Mouse (Mus musculus): ENCODE results near the gene Dpep3. TPM values are rescaled to one million over a fixed set of nuclear protein-coding genes. Genes with fewer than 3 reads are reported as not detected.

The Dpep3 gene
- polyA plus RNA-seq, 1 experiment, result 0.17 TPM

DNA sequence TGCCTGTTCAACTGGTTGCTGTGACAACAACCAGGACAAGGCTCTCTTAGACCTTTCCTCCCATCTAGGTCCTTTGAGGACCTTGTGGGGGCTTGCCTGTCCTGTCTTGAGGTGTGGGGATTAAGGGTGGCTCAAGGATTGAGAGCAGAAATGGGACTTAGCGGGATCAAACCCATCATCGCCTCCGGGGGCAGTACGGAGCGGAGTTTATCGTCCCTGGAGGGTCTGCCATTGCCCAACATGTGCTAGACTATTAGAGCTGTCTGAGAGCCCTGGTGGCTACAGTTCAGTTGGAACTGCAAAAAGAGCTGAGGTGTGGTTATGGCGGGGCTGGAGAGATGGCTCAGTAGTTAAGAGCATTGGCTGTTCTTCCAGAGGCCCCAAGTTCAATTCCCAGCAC lies 3.9 kb downstream of the Dpep3 start:
- no peak for DNase-seq (ENCODE audit: low spot score)

GRCm38 (mm10) chr8:105971019-105971720 lies 8.1 kb downstream of the Dpep3 start:
- DNase-seq (ENCODE audit: low spot score), result no peak

DNA sequence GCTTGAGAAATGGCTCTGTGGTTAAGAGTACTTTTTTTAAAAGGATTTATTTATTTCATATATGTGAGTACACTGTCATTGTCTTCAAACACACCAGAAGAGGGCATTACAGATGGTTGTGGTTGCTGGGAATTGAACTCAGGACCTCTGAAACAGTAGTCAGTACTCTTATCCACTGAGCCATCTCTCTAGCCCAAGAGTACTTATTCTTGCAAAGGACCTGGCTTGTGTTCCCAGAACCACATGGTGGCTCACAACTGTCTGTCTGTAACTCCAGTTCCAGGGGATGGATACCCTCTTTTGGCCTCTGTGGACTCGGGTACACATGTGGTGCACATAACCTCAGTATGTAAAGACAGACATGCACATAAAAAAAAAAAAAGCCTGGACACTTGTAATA lies 9.9 kb downstream of the Dpep3 start:
- DNase-seq (ENCODE audit: low spot score), result no peak

GRCm38 (mm10) chr8:105966692-105967311 lies 12.4 kb downstream of the Dpep3 start:
- no peak for DNase-seq (ENCODE audit: low spot score)

DNA sequence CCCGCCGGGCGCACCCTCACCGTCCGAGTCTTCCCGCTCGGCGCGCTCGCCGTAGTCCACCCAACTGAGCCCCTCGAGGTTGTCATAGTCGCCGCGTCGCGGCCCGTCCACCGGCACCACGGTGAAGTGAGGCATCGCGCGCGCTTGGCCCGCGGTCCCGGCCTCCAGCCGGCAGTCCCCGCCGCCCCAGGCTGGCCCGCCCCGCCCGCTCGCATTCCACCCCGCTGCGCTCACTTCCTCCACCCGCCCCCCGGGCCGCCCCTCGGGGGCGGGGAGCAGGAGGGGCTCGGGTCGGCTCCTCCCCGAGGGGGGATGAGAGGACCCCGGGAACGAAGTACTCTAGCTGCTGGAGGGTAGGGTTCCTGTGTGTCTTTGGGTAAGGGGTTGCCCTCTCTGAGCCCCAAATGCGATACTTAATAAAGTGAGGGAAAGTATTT lies 13.3 kb downstream of the Dpep3 start, which contains the start of gene Slc12a4:
Gene Slc12a4 (minus strand): TSS at position 193 of the 437 bp plus-strand sequence.
- peak; percentile 71 for DNase-seq (ENCODE audit: low spot score)

DNA sequence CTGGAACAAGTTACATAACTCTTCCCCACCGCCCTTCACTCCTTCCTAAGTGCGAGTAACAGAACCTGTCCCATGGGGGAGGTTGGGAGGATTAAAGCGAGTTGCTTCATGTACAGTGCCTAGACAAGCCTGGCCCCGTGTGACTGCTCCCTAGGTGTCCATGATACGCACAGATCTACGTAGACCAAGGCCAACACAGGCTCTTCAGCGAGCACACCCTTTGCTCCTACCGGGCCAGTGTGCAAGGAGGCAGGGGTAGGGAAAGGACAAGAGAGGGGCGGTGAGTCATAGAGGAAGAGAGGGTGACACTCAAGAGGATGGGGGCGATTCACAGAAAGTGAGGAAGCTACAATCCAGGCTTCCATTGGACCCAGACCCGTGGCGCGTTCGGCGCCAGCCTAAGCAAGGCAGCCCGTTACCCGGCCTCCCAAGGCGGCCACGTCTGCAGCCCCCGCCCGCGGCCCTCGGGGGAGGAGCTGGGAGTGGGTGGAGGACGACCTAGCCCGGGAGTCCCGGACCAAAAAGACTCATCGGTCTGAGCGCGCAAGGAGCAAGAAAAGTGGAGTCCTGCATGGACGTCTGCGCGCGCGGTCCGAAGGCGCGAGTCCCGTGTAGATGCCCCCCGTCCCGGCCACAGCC lies 13.8 kb downstream of the Dpep3 start:
- no peak for DNase-seq (ENCODE audit: low spot score)

DNA sequence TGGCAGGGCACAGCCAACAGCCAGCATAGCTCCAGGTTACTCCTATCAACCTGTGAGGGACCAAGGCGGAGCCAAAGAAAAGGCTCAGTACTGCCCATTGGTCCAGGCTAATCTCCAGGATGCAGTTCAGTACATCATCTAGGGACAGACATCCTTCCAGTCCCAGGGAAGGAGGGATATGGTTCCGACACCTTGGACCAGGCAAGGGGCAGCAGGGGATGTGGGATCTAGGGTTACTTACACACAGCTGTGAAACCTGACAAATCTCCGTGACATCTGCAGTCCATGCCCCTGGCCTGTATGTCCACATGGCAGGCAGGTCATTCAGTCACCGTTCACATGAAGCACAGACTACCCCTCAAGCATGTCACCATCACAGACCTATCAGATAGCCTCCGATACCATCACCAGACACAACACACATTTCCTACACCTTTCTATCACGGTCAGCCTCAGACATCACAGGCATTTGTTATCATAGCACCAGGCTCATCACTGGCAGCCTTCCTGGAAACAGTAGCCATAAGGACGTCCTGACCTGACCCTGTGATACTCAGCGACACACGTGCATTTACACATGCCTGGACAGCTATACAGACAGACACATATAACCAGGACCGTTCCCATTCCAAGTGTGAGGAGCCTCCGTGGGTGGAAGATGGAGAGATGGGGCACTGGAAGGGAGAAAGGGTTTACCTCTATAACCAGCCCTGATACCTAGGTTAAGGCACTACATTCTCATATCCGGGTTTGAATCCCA lies 14.5 kb downstream of the Dpep3 start:
- no peak for DNase-seq (ENCODE audit: low spot score)

DNA sequence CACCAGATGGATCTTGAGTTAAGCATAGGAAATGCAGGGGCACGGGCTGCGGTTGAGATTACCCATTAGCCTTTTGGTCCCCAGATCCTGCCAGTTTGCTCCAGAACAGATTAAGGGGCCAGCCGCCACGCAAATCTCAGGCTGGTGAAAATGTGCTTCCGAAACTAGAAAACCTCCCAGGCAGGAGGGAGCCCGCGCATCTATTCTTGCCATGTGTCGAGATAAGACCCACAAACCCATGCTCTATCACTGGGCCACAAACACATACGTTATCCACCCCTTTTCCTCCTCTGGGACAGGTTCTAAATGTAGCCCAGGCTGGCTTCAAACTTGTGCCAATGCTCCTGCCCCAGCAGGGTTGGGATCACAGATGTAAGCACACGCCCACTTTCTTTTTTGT lies 17.7 kb downstream of the Dpep3 start:
- no peak for DNase-seq (ENCODE audit: low spot score)

GRCm38 (mm10) chr8:105961101-105961500 lies 18.1 kb downstream of the Dpep3 start:
- no peak for DNase-seq (ENCODE audit: low spot score)

GRCm38 (mm10) chr8:105959350-105959749 lies 19.9 kb downstream of the Dpep3 start:
- peak; percentile 83 for DNase-seq (ENCODE audit: low spot score)

GRCm38 (mm10) chr8:105957813-105958212 lies 21.4 kb downstream of the Dpep3 start:
- DNase-seq (ENCODE audit: low spot score), result no peak

GRCm38 (mm10) chr8:105956556-105956955 lies 22.7 kb downstream of the Dpep3 start:
- no peak for DNase-seq (ENCODE audit: low spot score)

DNA sequence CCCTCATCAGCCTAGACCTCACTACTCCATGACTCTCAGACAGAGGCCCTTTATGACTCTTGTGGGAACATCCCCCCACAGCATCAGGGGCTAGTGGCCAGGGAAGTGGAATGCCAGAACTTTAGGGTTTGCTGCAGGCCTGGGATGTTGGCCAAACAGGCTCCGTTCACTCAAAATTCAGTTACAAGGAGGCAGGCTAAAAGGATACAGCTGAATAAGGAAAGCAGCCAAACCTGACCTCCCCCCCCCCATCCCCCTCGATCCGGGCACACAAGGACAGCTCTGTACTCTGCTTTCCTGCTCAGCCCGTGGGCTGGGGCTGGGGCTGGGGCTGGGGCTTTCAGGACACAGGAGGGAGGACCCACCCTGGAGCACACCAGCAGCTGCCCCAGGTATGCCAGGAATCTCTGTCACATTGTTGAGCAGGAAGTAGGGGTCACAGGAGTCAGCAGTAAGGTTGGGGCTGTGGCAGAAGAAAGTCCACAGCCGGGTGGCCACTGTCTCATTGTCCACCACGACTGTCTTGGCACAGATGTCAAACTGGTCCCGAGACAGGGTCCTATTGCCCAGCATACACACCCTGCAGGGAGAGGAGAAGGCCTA lies 28.1 kb downstream of the Dpep3 start:
- DNase-seq (ENCODE audit: low spot score), result no peak

DNA sequence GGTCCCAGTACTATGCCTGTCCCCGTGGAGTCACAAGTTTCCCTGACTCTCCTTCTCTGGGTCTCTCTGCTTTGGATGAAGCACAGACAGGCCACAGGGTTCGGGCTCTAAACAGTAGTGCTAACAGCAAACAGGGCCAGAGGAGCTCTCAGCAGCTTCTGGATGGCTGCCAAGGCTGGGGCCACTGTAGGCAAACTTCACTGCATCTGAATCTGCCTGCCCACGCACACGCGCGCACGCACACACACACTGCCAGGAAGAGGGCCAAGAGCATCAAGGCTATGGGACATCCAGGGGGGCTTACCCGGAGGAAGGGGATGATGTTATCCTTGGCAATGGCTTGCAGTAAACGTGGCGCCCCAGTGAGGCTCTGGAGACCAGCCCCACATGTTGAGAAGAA lies 29.9 kb downstream of the Dpep3 start:
- DNase-seq (ENCODE audit: low spot score), result no peak

- DNase-seq (ENCODE audit: low spot score), result no peak
These were observed 35.9 kb downstream of the Dpep3 start, which contains the start of gene Lcat for GRCm38 (mm10) chr8:105943321-105943739. Gene Lcat (minus strand): TSS chr8:105943382.

DNA sequence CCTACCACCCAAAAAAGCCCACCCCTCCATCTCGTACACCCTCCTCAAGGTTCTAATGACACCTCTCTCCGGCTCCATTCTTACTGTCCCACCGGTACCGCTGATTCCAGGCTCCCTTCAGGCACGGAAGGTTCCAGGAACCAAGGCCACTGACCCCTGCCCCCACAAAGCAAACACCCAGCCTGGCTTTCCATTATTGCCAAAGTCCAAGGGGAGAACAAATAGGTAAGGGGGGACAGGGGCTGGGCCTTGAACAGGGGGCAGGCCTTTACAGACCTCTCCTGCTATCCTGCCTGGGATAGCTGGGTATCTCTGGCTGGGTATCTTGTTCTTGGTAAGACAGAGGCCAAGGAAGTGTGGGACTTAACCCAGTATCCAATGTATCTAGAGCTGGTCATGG lies 36.7 kb downstream of the Dpep3 start:
- no peak for DNase-seq (ENCODE audit: low spot score)

DNA sequence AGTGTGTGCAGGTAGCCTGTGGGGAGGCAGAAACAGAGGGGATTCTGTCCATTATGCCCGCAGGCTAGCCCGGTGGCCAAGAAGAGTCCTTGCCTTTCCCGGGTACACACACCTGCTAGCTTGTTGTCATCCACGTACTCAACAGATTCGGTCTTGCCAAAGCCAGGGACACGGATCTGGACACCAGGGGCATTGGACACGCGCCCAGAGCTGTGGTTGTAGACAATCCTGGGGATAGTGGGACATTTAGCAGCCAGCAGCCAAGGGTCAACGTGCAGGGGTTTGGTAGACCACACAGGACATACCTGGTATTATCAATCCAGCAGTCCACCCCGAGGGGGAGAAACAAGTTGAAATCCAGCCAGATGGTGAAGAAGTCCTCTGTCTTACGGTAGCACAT lies 37.2 kb downstream of the Dpep3 start:
- DNase-seq (ENCODE audit: low spot score), result no peak

DNA sequence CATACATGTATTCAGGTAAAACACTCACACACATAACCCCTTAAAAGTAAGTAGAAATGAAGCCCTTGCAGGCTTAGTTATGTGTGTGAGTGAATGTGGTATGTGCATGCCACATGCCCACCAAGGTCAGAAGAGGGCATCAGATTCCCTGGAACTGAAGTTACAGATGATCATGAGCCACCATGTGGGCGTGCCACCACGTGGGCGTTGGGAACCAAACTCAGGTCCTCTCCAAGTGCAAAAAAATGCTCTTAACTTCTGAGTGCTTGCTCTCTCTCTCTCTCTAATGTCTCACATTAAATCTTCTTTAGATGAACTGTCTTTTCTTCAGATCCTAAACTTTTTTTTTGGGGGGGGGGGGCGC lies 40.9 kb downstream of the Dpep3 start, which contains the start of gene Psmb10:
Gene Psmb10 (minus strand): TSS at position 139 of the 364 bp plus-strand sequence.
- DNase-seq (ENCODE audit: low spot score), result no peak

GRCm38 (mm10) chr8:105937496-105938305 lies 41.5 kb downstream of the Dpep3 start:
- peak; percentile 51 for DNase-seq (ENCODE audit: low spot score)

GRCm38 (mm10) chr8:105936866-105937475 lies 42.3 kb downstream of the Dpep3 start:
- DNase-seq (ENCODE audit: low spot score), result peak; percentile 78

All from urinary bladder, adult 2 months (tissue).